Mouse (Mus musculus): ENCODE measurements at regions not wholly inside any gene's neighbourhood (a gene's known extent, or its start where the extent isn't known, plus 50 kb on each side); places are given as distances from the start of the nearest gene placed in this dataset.

GRCm38 (mm10) chr9:43453953-43454582, 143.4 kb downstream of the Trim29 start:
- no peak overlapping the region for H3K9ac ChIP-seq (ENCODE audit: low read depth, low read length)
- no peaks in the 10 kb centered on the region for H3K4me1 ChIP-seq (ENCODE audit: control insufficient read depth, insufficient read depth, low read length)
- 2% methylated on average over 14 of the region's 14 CpGs for WGBS (ENCODE audit: insufficient replicate concordance)
- H3K27ac ChIP-seq (ENCODE audit: low read depth, low read length), result no peak overlapping the region
- H3K36me3 ChIP-seq (ENCODE audit: control insufficient read depth, insufficient read depth, low read length), result no peaks in the 10 kb centered on the region
- H3K4me3 ChIP-seq (ENCODE audit: low read depth, low read length), result no peak overlapping the region
- H3K27me3 ChIP-seq (ENCODE audit: control insufficient read depth, insufficient read depth, low read length), result peaks cover 39% of the 10 kb centered on the region
- H3K9me3 ChIP-seq (replicated peaks; ENCODE audit: control insufficient read depth, low read length), result no peaks in the 10 kb centered on the region
- no peak for ATAC-seq (replicated peaks; ENCODE audit: insufficient number of reproducible peaks, low FRiP score, low TSS enrichment)
- no peak overlapping the region for H3K4me2 ChIP-seq

GRCm38 (mm10) chr9:43457736-43458135, 147.1 kb downstream of the Trim29 start:
- Histone ChIP-seq H3K27me3 (ENCODE audit: control insufficient read depth, insufficient read depth, low read length) (peaks cover 33% of the 10 kb centered on the region), H3K27ac (ENCODE audit: low read depth, low read length) (no peak overlapping the region), H3K36me3 (ENCODE audit: control insufficient read depth, insufficient read depth, low read length) (no peaks in the 10 kb centered on the region), H3K4me3 (ENCODE audit: low read depth, low read length) (no peak overlapping the region), H3K4me1 (ENCODE audit: control insufficient read depth, insufficient read depth, low read length) (no peaks in the 10 kb centered on the region), H3K4me2 (no peak overlapping the region), H3K9me3 (replicated peaks; ENCODE audit: control insufficient read depth, low read length) (no peaks in the 10 kb centered on the region), H3K9ac (ENCODE audit: low read depth, low read length) (no peak overlapping the region)
- ATAC-seq (replicated peaks; ENCODE audit: insufficient number of reproducible peaks, low FRiP score, low TSS enrichment), result no peak
- 83% methylated on average over 2 of the region's 2 CpGs for whole genome bisulfite sequencing (ENCODE audit: insufficient replicate concordance)

GRCm38 (mm10) chr9:43461131-43461530, 150.5 kb downstream of the Trim29 start:
- no peak overlapping the region for H3K27ac ChIP-seq (ENCODE audit: low read depth, low read length)
- H3K9me3 ChIP-seq (replicated peaks; ENCODE audit: control insufficient read depth, low read length), result no peaks in the 10 kb centered on the region
- H3K4me3 ChIP-seq (ENCODE audit: low read depth, low read length), result no peak overlapping the region
- no peak overlapping the region for H3K4me2 ChIP-seq
- no peaks in the 10 kb centered on the region for H3K4me1 ChIP-seq (ENCODE audit: control insufficient read depth, insufficient read depth, low read length)
- H3K27me3 ChIP-seq (ENCODE audit: control insufficient read depth, insufficient read depth, low read length), result peaks cover 6% of the 10 kb centered on the region; the same call in 1 of the 2 replicates
- ATAC-seq (replicated peaks; ENCODE audit: insufficient number of reproducible peaks, low FRiP score, low TSS enrichment), result no peak
- 45% methylated on average over 2 of the region's 2 CpGs for WGBS (ENCODE audit: insufficient replicate concordance)
- H3K36me3 ChIP-seq (ENCODE audit: control insufficient read depth, insufficient read depth, low read length), result no peaks in the 10 kb centered on the region
- H3K9ac ChIP-seq (ENCODE audit: low read depth, low read length), result no peak overlapping the region

- WGBS (ENCODE audit: insufficient replicate concordance), result 85% methylated on average over 13 of the region's 13 CpGs
- Histone ChIP-seq H3K9me3 (replicated peaks; ENCODE audit: control insufficient read depth, low read length) (no peaks in the 10 kb centered on the region), H3K27me3 (ENCODE audit: control insufficient read depth, insufficient read depth, low read length) (0 out of 2 replicates have a peak, but pooled peaks cover 3% of the 10 kb centered on the region), H3K27ac (ENCODE audit: low read depth, low read length) (no peak overlapping the region), H3K4me3 (ENCODE audit: low read depth, low read length) (no peak overlapping the region), H3K4me2 (no peak overlapping the region), H3K4me1 (ENCODE audit: control insufficient read depth, insufficient read depth, low read length) (no peaks in the 10 kb centered on the region), H3K9ac (ENCODE audit: low read depth, low read length) (no peak overlapping the region), H3K36me3 (ENCODE audit: control insufficient read depth, insufficient read depth, low read length) (no peaks in the 10 kb centered on the region)
- ATAC-seq (replicated peaks; ENCODE audit: insufficient number of reproducible peaks, low FRiP score, low TSS enrichment), result no peak
Measured at GRCm38 (mm10) chr9:43463445-43464090, 152.9 kb downstream of the Trim29 start.

- Histone ChIP-seq H3K4me1 (ENCODE audit: control insufficient read depth, insufficient read depth, low read length) (no peaks in the 10 kb centered on the region), H3K27ac (ENCODE audit: low read depth, low read length) (no peak overlapping the region), H3K36me3 (ENCODE audit: control insufficient read depth, insufficient read depth, low read length) (no peaks in the 10 kb centered on the region), H3K4me2 (no peak overlapping the region), H3K9me3 (replicated peaks; ENCODE audit: control insufficient read depth, low read length) (no peaks in the 10 kb centered on the region), H3K27me3 (ENCODE audit: control insufficient read depth, insufficient read depth, low read length) (peaks cover 7% of the 10 kb centered on the region; the same call in 1 of the 2 replicates), H3K4me3 (ENCODE audit: low read depth, low read length) (no peak overlapping the region), H3K9ac (ENCODE audit: low read depth, low read length) (no peak overlapping the region)
- no peak for ATAC-seq (replicated peaks; ENCODE audit: insufficient number of reproducible peaks, low FRiP score, low TSS enrichment)
- WGBS (ENCODE audit: insufficient replicate concordance), result 40% methylated on average over 2 of the region's 2 CpGs
Measured at GRCm38 (mm10) chr9:43465129-43465528, 154.5 kb downstream of the Trim29 start.

GRCm38 (mm10) chr9:43465731-43466330, 155.2 kb downstream of the Trim29 start:
- Histone ChIP-seq H3K4me3 (ENCODE audit: low read depth, low read length) (no peak overlapping the region), H3K36me3 (ENCODE audit: control insufficient read depth, insufficient read depth, low read length) (no peaks in the 10 kb centered on the region), H3K27me3 (ENCODE audit: control insufficient read depth, insufficient read depth, low read length) (peaks cover 7% of the 10 kb centered on the region; the same call in 1 of the 2 replicates), H3K27ac (ENCODE audit: low read depth, low read length) (no peak overlapping the region), H3K4me1 (ENCODE audit: control insufficient read depth, insufficient read depth, low read length) (no peaks in the 10 kb centered on the region), H3K4me2 (no peak overlapping the region), H3K9ac (ENCODE audit: low read depth, low read length) (no peak overlapping the region), H3K9me3 (replicated peaks; ENCODE audit: control insufficient read depth, low read length) (no peaks in the 10 kb centered on the region)
- no peak for ATAC-seq (replicated peaks; ENCODE audit: insufficient number of reproducible peaks, low FRiP score, low TSS enrichment)
- WGBS (ENCODE audit: insufficient replicate concordance), result 63% methylated on average over 8 of the region's 8 CpGs

- Histone ChIP-seq H3K36me3 (ENCODE audit: control insufficient read depth, insufficient read depth, low read length) (no peaks in the 10 kb centered on the region), H3K4me2 (no peak overlapping the region), H3K27ac (ENCODE audit: low read depth, low read length) (no peak overlapping the region), H3K9ac (ENCODE audit: low read depth, low read length) (no peak overlapping the region), H3K4me3 (ENCODE audit: low read depth, low read length) (no peak overlapping the region), H3K27me3 (ENCODE audit: control insufficient read depth, insufficient read depth, low read length) (peaks cover 7% of the 10 kb centered on the region; the same call in 1 of the 2 replicates), H3K9me3 (replicated peaks; ENCODE audit: control insufficient read depth, low read length) (no peaks in the 10 kb centered on the region), H3K4me1 (ENCODE audit: control insufficient read depth, insufficient read depth, low read length) (no peaks in the 10 kb centered on the region)
- no peak for ATAC-seq (replicated peaks; ENCODE audit: insufficient number of reproducible peaks, low FRiP score, low TSS enrichment)
- 41% methylated on average over 3 of the region's 3 CpGs for WGBS (ENCODE audit: insufficient replicate concordance)
Measured at GRCm38 (mm10) chr9:43466883-43467282, 156.2 kb downstream of the Trim29 start.

- ATAC-seq (replicated peaks; ENCODE audit: insufficient number of reproducible peaks, low FRiP score, low TSS enrichment), result no peak
- whole genome bisulfite sequencing (ENCODE audit: insufficient replicate concordance), result 66% methylated on average over 10 of the region's 10 CpGs
- H3K4me2 ChIP-seq, result no peak overlapping the region
- H3K9ac ChIP-seq (ENCODE audit: low read depth, low read length), result no peak overlapping the region
- H3K27me3 ChIP-seq (ENCODE audit: control insufficient read depth, insufficient read depth, low read length), result peaks cover 12% of the 10 kb centered on the region
- H3K27ac ChIP-seq (ENCODE audit: low read depth, low read length), result no peak overlapping the region
- H3K9me3 ChIP-seq (replicated peaks; ENCODE audit: control insufficient read depth, low read length), result no peaks in the 10 kb centered on the region
- no peaks in the 10 kb centered on the region for H3K36me3 ChIP-seq (ENCODE audit: control insufficient read depth, insufficient read depth, low read length)
- no peaks in the 10 kb centered on the region for H3K4me1 ChIP-seq (ENCODE audit: control insufficient read depth, insufficient read depth, low read length)
- no peak overlapping the region for H3K4me3 ChIP-seq (ENCODE audit: low read depth, low read length)
Measured at GRCm38 (mm10) chr9:43469215-43469614, 158.6 kb downstream of the Trim29 start.
